Mouse (Mus musculus) c-Kit-positive CD71-positive TER-119-positive erythroid progenitor cells, embryonic 14.5 days (primary cell): ENCODE data around the gene Gpank1.
"Not testable (repeated sequence)": the region's sequence is repeated elsewhere in the genome, so short reads cannot be mapped to it uniquely, and the experiment has no call there.

ENCODE experiments used
- DNase-seq: peaks from one replicate; pipeline ENCODE4 v3.0.0-alpha.2; 2013; ENCODE audit warnings: low spot score

Gene Gpank1

GRCm38 (mm10) chr17:35100196-35100765 lies 21.0 kb upstream of the Gpank1 start:
- no peak for DNase-seq

GRCm38 (mm10) chr17:35101161-35101560 lies 20.1 kb upstream of the Gpank1 start:
- no peak for DNase-seq

GRCm38 (mm10) chr17:35102299-35102698 lies 19.0 kb upstream of the Gpank1 start:
- DNase-seq = no peak

- DNase-seq = no peak
These were observed 18.0 kb upstream of the Gpank1 start for GRCm38 (mm10) chr17:35103221-35103690.

GRCm38 (mm10) chr17:35104079-35104478 lies 17.2 kb upstream of the Gpank1 start:
- peak; percentile 23 for DNase-seq

GRCm38 (mm10) chr17:35104754-35105153 lies 16.5 kb upstream of the Gpank1 start:
- DNase-seq = peak; percentile 71

GRCm38 (mm10) chr17:35105740-35106389 lies 15.4 kb upstream of the Gpank1 start:
- peak; percentile 53 for DNase-seq

GRCm38 (mm10) chr17:35106522-35106921 lies 14.7 kb upstream of the Gpank1 start:
- no peak for DNase-seq

GRCm38 (mm10) chr17:35108097-35108496 lies 13.2 kb upstream of the Gpank1 start, which contains the start of gene Ly6g5c:
Gene Ly6g5c, plus strand, starts transcription at chr17:35108279.
- DNase-seq = no peak

GRCm38 (mm10) chr17:35111774-35112173 lies 9.5 kb upstream of the Gpank1 start:
- no peak for DNase-seq

- DNase-seq = peak; percentile 37
These were observed 5.9 kb upstream of the Gpank1 start, which contains the start of gene Ly6g5b for GRCm38 (mm10) chr17:35115046-35116019. Gene Ly6g5b, minus strand, starts transcription at chr17:35115428.

- DNase-seq = peak; percentile 20
These were observed 511 bp upstream of the Gpank1 start for GRCm38 (mm10) chr17:35120745-35121142.

GRCm38 (mm10) chr17:35121871-35122303 lies 632 bp downstream of the Gpank1 start, which contains the start of gene Csnk2b:
Gene Csnk2b, minus strand, starts transcription at chr17:35122053.
- DNase-seq = peak; percentile 59

GRCm38 (mm10) chr17:35123287-35123686 lies 2.0 kb downstream of the Gpank1 start:
- not testable (repeated sequence) for DNase-seq

GRCm38 (mm10) chr17:35124261-35124896 lies 3.1 kb downstream of the Gpank1 start:
- not testable (repeated sequence) for DNase-seq

- DNase-seq = no peak
These were observed 3.8 kb downstream of the Gpank1 start for GRCm38 (mm10) chr17:35125081-35125480.

- DNase-seq = no peak
These were observed 4.3 kb downstream of the Gpank1 start for GRCm38 (mm10) chr17:35125578-35125977.

GRCm38 (mm10) chr17:35126206-35126611 lies 5.0 kb downstream of the Gpank1 start, which contains the start of gene D17H6S53E:
Gene D17H6S53E, plus strand, starts transcription at chr17:35126373.
- DNase-seq = peak; percentile 65

GRCm38 (mm10) chr17:35127017-35127416 lies 5.8 kb downstream of the Gpank1 start:
- no peak for DNase-seq

- no peak for DNase-seq
These were observed 7.7 kb downstream of the Gpank1 start for GRCm38 (mm10) chr17:35128996-35129395.

- no peak for DNase-seq
These were observed 9.8 kb downstream of the Gpank1 start for GRCm38 (mm10) chr17:35131038-35131437.
